Mouse (Mus musculus) limb, embryonic 11.5 days (tissue): ENCODE measurements around the gene Angptl2. TPM values are rescaled to one million over a fixed set of nuclear protein-coding genes. Genes with fewer than 3 reads are reported as not detected.

ENCODE experiments used
- ATAC-seq: fragments of 200-750 bp; cut with Nextera tagmentation; 2 replicates; pipeline ENCODE4 v1.8.0; 2017; ENCODE audit warnings: low read depth; ENCODE audit not compliant: insufficient number of reproducible peaks, low FRiP score, low TSS enrichment
- DNase-seq: peaks from one replicate; pipeline ENCODE4 v3.0.0-alpha.2; 2015; ENCODE audit warnings: low spot score
- H3K27ac ChIP-seq: fragments of 300-500 bp; sonication (generic); replicated peaks from 2 replicates; pipeline ENCODE4 v1.5.1; 2014; ENCODE audit warnings: low read depth, mild to moderate bottlenecking, low read length
- H3K27me3 ChIP-seq: fragments of 300-500 bp; sonication (generic); 2 replicates; pipeline ENCODE4 v1.6.1; 2014; ENCODE audit warnings: mild to moderate bottlenecking, low read length, mixed read lengths; ENCODE audit not compliant: control insufficient read depth, insufficient read depth
- H3K36me3 ChIP-seq: fragments of 300-500 bp; sonication (generic); 2 replicates; pipeline ENCODE4 v1.6.1; 2014; ENCODE audit warnings: mild to moderate bottlenecking, low read length, moderate library complexity, mixed read lengths; ENCODE audit not compliant: control insufficient read depth, insufficient read depth
- H3K4me1 ChIP-seq: fragments of 300-500 bp; sonication (generic); 2 replicates; pipeline ENCODE4 v1.6.1; 2014; ENCODE audit warnings: low read length, mixed read lengths; ENCODE audit not compliant: control insufficient read depth, insufficient read depth
- H3K4me2 ChIP-seq: fragments of 300-500 bp; sonication (generic); 2 replicates; pipeline ENCODE4 v1.6.1; 2014; ENCODE audit warnings: low read depth, mild to moderate bottlenecking, moderate library complexity; ENCODE audit not compliant: severe bottlenecking
- H3K4me3 ChIP-seq: fragments of 300-500 bp; sonication (generic); 2 replicates; pipeline ENCODE4 v1.5.1; 2014; ENCODE audit warnings: low read depth, low read length
- H3K9ac ChIP-seq: fragments of 300-500 bp; sonication (generic); 2 replicates; pipeline ENCODE4 v1.6.1; 2014; ENCODE audit warnings: mild to moderate bottlenecking, low read length
- H3K9me3 ChIP-seq: fragments of 300-500 bp; sonication (generic); 2 replicates; pipeline ENCODE4 v1.6.1; 2016; ENCODE audit warnings: low read length; ENCODE audit not compliant: control insufficient read depth
- WGBS: fragments of 180-500 bp; shearing (Covaris S2); extraction: QIAGEN DNeasy Blood & Tissue Kit; methylation state at CpG from one replicate; pipeline ENCODE4 v1.1.7; 2014; 5-methylcytosine and 5-hydroxymethylcytosine counted together
- polyA plus RNA-seq: library from polyadenylated mRNA; unstranded; fragments of >200 nt; fragmentation: Nextera tagmentation; extraction: Ambion mirVana; gene quantifications from 2 replicates; pipeline ENCODE4 v1.2.1, GENCODE M21; 2014

The Angptl2 gene
- polyA plus RNA-seq, 1 experiment from 2014 or later: 48.8 TPM

- Histone ChIP-seq H3K9ac (no peak overlapping the region), H3K4me2 (no peak overlapping the region), H3K4me1 (no peaks in the 10 kb centered on the region), H3K27me3 (no peaks in the 10 kb centered on the region), H3K4me3 (no peak overlapping the region), H3K9me3 (no peaks in the 10 kb centered on the region; the same call in 1 of the 2 replicates), H3K36me3 (no peaks in the 10 kb centered on the region), H3K27ac (no peak overlapping the region)
- DNase-seq (no peak), ATAC-seq (no peak)
- WGBS: 78% methylated on average over 2 of the region's 2 CpGs
Observed at GRCm38 (mm10) chr2:33187874-33188273, 28.0 kb upstream of the Angptl2 start.

GRCm38 (mm10) chr2:33188925-33189670 lies 26.8 kb upstream of the Angptl2 start:
- H3K27me3 ChIP-seq: no peaks in the 10 kb centered on the region
- H3K36me3 ChIP-seq: no peaks in the 10 kb centered on the region
- no peak overlapping the region for H3K27ac ChIP-seq
- no peak for ATAC-seq
- no peak overlapping the region for H3K4me3 ChIP-seq
- H3K9ac ChIP-seq: no peak overlapping the region
- H3K4me2 ChIP-seq: no peak overlapping the region
- no peaks in the 10 kb centered on the region; the same call in 1 of the 2 replicates for H3K9me3 ChIP-seq
- DNase-seq: no peak
- 84% methylated on average over 6 of the region's 6 CpGs for WGBS
- no peaks in the 10 kb centered on the region for H3K4me1 ChIP-seq

DNA sequence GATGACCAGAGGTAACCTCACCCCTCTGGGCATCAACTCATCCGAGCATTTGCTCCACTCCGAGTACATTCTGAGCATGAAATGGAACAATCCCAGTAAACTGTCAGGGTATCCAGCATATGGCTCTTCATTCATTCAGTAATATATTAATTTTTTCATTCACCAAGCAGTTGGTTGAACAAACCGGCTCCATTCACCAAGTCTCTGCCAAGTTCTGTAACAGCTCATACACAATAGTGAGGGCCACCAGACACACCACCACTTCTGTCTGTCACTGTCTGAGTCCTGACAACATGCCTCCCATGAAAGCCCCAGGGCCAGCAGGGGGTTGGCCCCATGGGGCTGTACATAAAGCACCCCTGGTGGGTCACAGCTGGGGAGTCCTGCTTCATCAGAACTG lies 25.9 kb upstream of the Angptl2 start:
- Histone ChIP-seq H3K9me3 (no peaks in the 10 kb centered on the region; the same call in 1 of the 2 replicates), H3K36me3 (no peaks in the 10 kb centered on the region), H3K4me1 (no peaks in the 10 kb centered on the region), H3K27me3 (no peaks in the 10 kb centered on the region), H3K27ac (no peak overlapping the region), H3K4me2 (no peak overlapping the region), H3K9ac (no peak overlapping the region), H3K4me3 (no peak overlapping the region)
- 92% methylated on average over 3 of the region's 3 CpGs for WGBS
- ATAC-seq: no peak
- no peak for DNase-seq

DNA sequence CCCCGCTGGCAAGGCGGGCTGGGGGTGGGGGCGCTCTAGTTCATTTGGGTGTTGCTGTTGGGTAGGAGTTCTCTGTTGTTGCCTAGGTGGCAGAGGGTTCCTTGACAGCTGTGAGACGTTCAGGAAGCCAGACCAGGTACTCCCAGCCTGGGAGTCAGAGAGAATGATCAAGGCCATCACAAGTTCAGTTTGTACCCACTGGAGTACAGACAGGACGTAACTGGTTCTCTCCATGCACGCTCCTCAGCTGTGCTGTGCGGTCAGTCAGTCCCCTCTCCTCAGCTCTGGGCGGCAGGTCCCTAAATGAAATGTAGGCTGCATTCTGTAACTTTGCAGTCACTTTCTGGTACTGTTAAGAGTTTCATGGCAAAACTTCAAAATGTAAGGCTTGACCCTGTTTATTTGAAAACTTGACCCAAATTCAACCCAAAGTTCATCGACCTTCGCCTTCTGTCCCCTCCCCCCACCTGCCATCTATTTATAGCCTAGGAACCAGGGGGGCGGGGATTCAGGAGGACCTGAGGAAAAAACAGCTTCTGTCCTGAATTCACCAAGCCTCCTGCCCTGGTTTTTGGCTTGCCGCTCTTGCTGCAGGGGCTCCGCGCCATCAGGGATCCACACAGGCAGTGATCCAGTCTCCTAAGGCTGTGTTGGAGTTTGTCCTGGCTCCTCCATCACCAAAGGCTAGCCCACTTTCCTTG lies 15.4 kb upstream of the Angptl2 start:
- ATAC-seq: no peak
- peaks cover 14% of the 10 kb centered on the region for H3K4me1 ChIP-seq
- no peak for DNase-seq
- no peak overlapping the region for H3K4me2 ChIP-seq
- H3K9ac ChIP-seq: no peak overlapping the region
- H3K4me3 ChIP-seq: no peak overlapping the region
- no peaks in the 10 kb centered on the region for H3K27me3 ChIP-seq
- no peaks in the 10 kb centered on the region for H3K36me3 ChIP-seq
- no peaks in the 10 kb centered on the region for H3K9me3 ChIP-seq
- WGBS: 65% methylated on average over 14 of the region's 14 CpGs
- no peak overlapping the region for H3K27ac ChIP-seq

DNA sequence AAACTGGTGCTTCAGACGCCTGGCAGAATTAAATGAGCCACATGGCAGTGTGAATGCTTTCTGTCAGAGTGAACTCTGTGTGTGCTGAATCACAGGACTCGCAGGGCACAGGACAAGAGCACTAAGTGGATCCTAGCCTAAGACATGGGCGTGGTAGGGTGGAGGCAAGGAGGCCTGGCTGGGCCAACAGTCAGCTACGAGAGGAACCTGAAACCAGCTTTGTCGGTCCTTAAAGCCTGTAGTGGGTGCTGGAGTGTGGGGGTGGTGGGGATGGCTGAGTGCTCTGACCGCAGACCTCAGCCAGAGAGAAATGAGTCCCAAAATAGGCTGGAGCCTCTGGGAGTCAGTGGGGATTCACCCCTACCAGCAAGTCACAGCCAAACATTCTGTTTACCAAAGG lies 12.6 kb upstream of the Angptl2 start:
- DNase-seq: no peak

DNA sequence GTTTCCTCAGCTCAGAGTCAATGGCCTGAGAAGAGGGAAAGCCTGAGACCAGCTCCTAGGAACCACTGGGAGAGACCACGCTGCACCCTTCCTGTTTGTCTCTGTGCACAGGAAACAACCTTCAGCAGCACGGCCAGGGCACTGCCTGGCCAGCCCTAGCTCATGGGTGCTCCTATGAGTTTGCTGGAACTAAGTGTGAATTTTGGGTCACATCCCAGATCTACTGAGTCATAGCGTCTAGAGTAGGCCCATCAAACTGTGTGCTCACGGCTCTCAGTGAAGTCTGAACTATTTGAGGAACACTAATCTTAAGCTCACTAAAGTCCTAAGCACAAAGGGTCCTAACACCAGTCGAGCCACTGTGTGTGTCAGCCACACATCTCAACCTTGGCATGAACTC lies 10.9 kb upstream of the Angptl2 start:
- peaks cover 31% of the 10 kb centered on the region for H3K4me1 ChIP-seq
- DNase-seq (no peak), ATAC-seq (no peak)
- H3K27ac ChIP-seq: no peak overlapping the region
- whole genome bisulfite sequencing: 90% methylated on average over 5 of the region's 5 CpGs
- H3K9me3 ChIP-seq: no peaks in the 10 kb centered on the region
- H3K9ac ChIP-seq: no peak overlapping the region
- no peak overlapping the region for H3K4me3 ChIP-seq
- no peaks in the 10 kb centered on the region for H3K27me3 ChIP-seq
- H3K4me2 ChIP-seq: no peak overlapping the region
- H3K36me3 ChIP-seq: no peaks in the 10 kb centered on the region

More for the DNA sequence above, 12.6 kb upstream of the Angptl2 start:
- H3K27ac ChIP-seq: no peak overlapping the region
- H3K36me3 ChIP-seq: no peaks in the 10 kb centered on the region
- H3K9me3 ChIP-seq: no peaks in the 10 kb centered on the region
- H3K9ac ChIP-seq: no peak overlapping the region
- ATAC-seq: no peak
- 50% methylated on average over 6 of the region's 6 CpGs for WGBS
- H3K4me2 ChIP-seq: no peak overlapping the region
- peaks cover 31% of the 10 kb centered on the region for H3K4me1 ChIP-seq
- H3K27me3 ChIP-seq: no peaks in the 10 kb centered on the region
- H3K4me3 ChIP-seq: no peak overlapping the region

DNA sequence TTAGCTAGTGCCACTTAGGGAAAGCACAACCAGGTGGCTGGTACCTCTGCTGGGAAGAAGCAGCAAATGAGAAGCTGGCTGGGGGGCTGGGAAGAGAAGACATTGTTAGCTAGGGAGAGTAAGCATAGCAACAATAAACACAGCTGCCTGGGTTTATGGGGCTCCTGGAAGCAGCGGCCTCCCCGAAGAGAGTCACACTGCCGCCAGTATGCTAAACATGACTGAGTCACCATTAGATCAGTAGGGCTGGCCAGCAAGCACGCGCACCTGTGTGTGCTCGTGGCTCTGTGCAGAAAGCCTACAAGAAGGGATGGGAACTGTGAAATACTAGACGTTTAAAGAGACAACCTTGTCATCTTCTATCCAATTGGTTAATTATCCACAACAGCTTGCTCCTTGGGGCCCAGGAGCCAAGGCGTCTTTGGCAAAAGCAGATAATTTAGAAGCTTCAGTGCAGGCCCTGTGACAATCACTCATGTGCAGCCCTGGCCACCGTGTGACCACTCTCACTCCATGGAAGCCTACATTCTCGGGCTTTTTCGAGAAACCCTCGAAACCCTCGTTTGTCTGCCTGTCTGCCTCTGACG lies 9.8 kb upstream of the Angptl2 start:
- peak overlapping the region; percentile 30; the same call in 1 of the 2 replicates for H3K27ac ChIP-seq
- H3K9ac ChIP-seq: no peak overlapping the region
- H3K36me3 ChIP-seq: no peaks in the 10 kb centered on the region
- no peaks in the 10 kb centered on the region for H3K9me3 ChIP-seq
- peaks cover 20% of the 10 kb centered on the region for H3K4me1 ChIP-seq
- ATAC-seq (peak; percentile 47; the same call in 1 of the 2 replicates), DNase-seq (peak; percentile 61)
- H3K4me3 ChIP-seq: no peak overlapping the region
- H3K27me3 ChIP-seq: no peaks in the 10 kb centered on the region
- 37% methylated on average over 14 of the region's 14 CpGs for WGBS
- H3K4me2 ChIP-seq: no peak overlapping the region

GRCm38 (mm10) chr2:33207069-33207468 lies 8.8 kb upstream of the Angptl2 start:
- H3K4me2 ChIP-seq: no peak overlapping the region
- H3K27me3 ChIP-seq: no peaks in the 10 kb centered on the region
- WGBS: 16% methylated on average over 4 of the region's 4 CpGs
- no peak for ATAC-seq
- H3K9me3 ChIP-seq: no peaks in the 10 kb centered on the region
- no peak overlapping the region; the same call in 1 of the 2 replicates for H3K27ac ChIP-seq
- no peak overlapping the region for H3K4me3 ChIP-seq
- peaks cover 19% of the 10 kb centered on the region for H3K4me1 ChIP-seq
- peak; percentile 40 for DNase-seq
- H3K36me3 ChIP-seq: no peaks in the 10 kb centered on the region
- H3K9ac ChIP-seq: no peak overlapping the region
